Mouse (Mus musculus) T-helper 17 cell (primary cell): ENCODE results near the gene S100a3.

Source experiments
- in situ Hi-C, 2 experiments: fragments of 300-600 bp; cut with MboI, MseI; formaldehyde crosslinking; loops; 1 replicate in 1 of 2; 2 replicates in 1 of 2; pipeline ENCODE4 v1.15.1; 2025; ENCODE audit warnings: high pct_unique_total_duplicates in 2 of 2

The S100a3 gene

DNA sequence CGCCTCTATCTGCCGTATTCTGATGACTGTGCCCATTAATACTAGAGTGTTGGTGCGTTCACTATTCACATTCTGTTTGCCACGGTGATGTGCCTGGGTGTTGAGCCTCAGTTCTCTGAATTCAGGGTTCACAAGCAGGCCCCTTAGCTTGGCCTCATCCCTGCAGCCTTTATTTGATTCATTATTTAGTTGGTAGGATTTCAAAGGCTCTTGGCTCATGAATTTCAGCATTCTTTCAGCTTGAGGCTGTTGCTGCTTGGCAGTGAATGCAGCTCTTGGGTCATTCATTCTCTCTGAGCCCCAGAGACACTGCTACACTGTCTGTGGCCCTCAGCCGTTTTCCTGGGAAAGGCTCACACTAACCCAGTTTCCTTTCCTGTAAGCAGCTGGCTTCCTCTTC, 4.4 kb upstream of the S100a3 start:
- in situ Hi-C loops, result no loop called here

DNA sequence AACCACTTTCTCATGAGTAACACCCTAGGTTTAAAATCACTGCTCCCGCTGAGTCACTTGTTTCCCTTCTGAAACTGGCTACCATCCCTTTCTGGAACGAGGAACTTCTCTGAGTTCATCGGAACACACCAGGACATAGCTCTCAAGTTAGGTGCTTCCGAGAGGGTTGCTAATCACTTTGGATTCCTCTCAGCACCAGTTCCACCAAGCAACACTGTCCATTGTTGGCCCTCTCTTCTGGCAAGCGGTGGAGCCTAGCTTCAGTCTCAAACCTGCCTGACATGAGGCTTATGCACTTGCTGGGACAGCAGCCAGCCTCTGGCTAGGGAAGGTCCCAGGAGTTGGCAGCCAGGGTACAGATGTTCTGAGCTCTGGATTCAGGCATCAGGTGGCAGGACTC, 14.3 kb downstream of the S100a3 start:
- in situ Hi-C loops, result loop anchor here in 1 of 2 experiments (5.0 kb wide), 1 partner anchor 47 kb away; the partner anchor contains the start of gene S100a14

- in situ Hi-C loops, result no loop called here
Observed at GRCm38 (mm10) chr3:90575320-90575719, 14.9 kb downstream of the S100a3 start.

DNA sequence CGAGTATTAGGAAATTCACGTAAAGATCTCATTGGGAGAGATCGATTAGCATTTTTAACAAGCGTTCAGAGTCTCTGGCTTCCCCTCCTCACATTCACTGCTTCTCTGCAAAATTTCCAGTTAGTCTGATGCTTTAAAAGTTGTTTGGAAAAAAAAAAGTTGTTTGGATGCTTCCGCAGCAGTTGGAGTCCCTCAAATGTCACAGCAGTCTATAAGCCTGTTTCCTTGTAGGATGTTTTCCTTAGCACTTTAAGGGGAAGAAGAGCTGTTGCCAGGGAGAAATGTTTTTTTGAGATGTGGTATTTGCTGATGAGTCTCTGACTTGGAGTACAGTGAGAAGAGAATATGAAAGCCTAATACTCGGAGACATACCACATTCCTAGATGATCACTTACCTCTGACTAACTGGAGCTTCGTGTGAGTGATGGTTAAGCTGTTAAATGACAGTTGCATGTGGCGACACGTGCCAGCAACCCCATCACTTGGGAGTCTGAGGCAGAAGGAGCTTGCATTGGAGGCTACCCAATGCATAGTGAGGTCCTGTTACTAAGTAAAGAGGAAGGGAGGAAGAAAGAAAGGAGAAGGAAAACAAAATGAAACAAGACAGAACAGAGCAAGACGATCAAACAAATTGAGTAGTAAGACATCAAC, 16.1 kb downstream of the S100a3 start:
- in situ Hi-C loops, result no loop called here

DNA sequence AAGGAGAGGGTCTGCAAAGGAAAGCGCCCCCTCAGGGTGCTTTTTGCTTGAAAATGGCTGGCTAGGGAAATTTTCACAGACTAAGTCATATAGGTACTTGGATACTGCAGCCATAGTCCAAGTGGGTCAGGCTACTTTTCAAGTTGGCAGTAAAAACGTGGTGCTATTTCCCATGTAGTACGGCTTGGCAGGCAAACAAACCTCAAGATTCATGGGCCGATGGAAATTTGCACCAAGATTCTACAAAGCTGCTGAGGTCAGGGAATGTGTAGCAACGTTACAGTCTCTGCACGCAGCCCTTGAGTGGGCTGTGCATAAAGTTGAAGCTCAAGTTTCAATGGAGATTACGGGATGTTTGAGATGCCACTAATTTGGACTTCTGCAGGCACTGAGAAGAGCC, 19.1 kb downstream of the S100a3 start:
- in situ Hi-C loops, result no loop called here

GRCm38 (mm10) chr3:90581141-90581540, 20.8 kb downstream of the S100a3 start:
- in situ Hi-C loops, result loop anchor here in 1 of 2 experiments (5.0 kb wide), 1 partner anchor 36 kb away; no protein-coding TSS in a partner anchor

GRCm38 (mm10) chr3:90582156-90582555, 21.8 kb downstream of the S100a3 start:
- in situ Hi-C loops, result loop anchor here in 1 of 2 experiments (5.0 kb wide), 1 partner anchor 35 kb away; no protein-coding TSS in a partner anchor

- in situ Hi-C loops, result loop anchor here in 1 of 2 experiments (5.0 kb wide), 1 partner anchor 35 kb away; no protein-coding TSS in a partner anchor
Observed at GRCm38 (mm10) chr3:90582556-90582955, 22.2 kb downstream of the S100a3 start.

- in situ Hi-C loops, result loop anchor here in 1 of 2 experiments (5.0 kb wide), 1 partner anchor 33 kb away; no protein-coding TSS in a partner anchor
Observed at GRCm38 (mm10) chr3:90583893-90584292, 23.5 kb downstream of the S100a3 start.

DNA sequence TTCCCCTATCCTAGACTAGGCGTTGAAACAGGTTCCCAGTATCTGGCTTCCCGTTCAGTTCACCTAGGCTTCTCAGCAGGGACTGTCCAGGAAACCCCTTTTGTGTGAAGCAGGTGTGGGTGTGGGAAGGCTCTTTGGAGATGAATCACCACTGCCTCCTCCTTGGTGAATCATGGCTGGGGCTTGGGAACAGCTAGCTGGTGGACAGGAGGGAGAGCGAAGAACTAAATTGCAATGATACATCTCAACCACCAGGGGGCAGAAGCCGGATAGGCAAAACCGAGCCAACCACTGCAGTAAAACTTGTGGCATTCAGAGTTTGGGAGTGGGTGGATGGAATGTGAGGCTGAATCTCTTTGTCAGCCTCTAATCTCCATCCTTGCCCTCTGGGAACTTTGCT, 25.2 kb downstream of the S100a3 start:
- in situ Hi-C loops, result loop anchor here in 1 of 2 experiments (5.0 kb wide), 1 partner anchor 93 kb away; the partner anchor contains the start of gene Snapin

- in situ Hi-C loops, result loop anchor here in 1 of 2 experiments (5.0 kb wide), 1 partner anchor 94 kb away; the partner anchor contains the start of gene Snapin
Observed at GRCm38 (mm10) chr3:90586016-90586643, 25.8 kb downstream of the S100a3 start.

DNA sequence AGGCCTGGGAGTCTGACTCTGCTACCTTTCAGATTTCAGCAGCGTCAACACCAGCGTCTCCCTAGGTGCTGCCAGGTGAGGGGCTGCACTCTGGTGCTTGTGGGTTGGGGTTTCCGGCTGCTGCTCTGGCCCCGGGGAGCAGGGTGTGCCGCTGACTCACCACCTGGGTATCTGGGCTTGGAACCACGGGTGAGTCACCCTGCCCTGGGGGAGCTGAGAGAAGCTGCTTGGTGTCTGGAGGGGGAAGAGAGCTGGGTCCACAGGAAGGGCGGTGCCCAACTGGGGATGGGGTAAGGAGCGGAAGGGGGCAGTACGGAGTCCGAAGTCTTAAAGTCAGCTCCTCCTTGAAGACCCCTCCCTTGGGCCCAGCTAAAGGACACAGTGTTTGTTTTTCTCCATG, 26.5 kb downstream of the S100a3 start:
- in situ Hi-C loops, result loop anchor here in 1 of 2 experiments (5.0 kb wide), 1 partner anchor 95 kb away; the partner anchor contains the start of gene Snapin

DNA sequence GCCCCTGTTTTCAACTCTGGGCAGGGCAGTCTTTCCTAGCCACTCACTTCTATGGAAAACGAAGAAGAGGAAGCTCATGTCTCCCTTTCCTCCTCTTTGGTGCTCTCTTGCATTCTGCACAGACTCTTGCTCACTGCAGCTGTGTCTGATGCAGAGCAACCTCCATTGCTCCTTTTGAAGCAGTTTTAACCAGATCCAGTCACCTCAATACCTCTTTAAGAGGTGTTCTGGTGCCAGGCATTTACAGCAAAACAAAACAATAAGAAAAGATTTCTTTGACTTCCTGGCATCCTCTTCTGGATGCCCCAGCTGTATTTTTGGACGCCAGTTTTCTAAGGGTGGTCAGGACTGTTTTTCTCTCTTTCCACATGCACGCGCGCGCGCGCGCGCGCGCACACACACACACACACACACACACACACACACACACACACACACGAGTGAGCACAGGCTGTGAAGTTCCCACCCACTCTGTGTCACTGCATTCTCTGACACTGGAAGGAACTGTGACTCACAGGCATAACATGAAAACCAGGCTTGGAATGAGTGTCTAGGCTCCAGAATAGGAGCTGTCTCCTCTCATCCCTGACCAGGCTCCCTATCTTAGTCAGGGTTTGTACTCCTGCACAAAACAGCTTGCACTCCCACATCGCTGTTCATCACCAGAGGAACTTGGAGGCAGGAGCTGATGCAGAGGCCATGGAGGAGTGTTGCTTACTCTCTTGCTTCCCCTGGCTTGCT, 27.2 kb downstream of the S100a3 start:
- in situ Hi-C loops, result loop anchor here in 1 of 2 experiments (5.0 kb wide), 1 partner anchor 95 kb away; the partner anchor contains the start of gene Snapin

- in situ Hi-C loops, result loop anchor here in 1 of 2 experiments (5.0 kb wide), 1 partner anchor 97 kb away; the partner anchor contains the start of gene Snapin
Observed at GRCm38 (mm10) chr3:90589390-90589789, 29.0 kb downstream of the S100a3 start.

DNA sequence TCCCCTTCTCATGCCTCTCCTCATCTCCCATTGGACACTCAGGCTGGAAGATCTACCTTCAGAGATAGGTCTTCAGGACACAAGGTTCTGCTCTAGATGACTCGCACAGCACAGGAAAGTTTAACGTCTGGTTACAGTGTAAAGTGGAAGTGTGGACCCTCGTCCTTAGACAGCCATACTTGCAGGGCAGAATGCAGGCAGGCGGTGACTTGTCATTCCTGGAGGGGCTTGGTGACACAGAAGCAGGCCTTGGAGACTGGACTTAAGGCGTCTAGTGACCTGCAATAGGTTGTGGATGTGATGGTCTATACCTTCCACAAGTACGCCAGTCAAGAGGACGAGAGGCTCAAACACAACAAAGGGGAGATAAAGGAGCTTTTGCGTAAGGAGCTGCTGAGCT, 29.6 kb downstream of the S100a3 start, which contains the start of gene S100a2:
S100a2 (plus strand) TSS at position 301 of the 400 bp plus-strand sequence.
- in situ Hi-C loops, result loop anchor here in 1 of 2 experiments (5.0 kb wide), 1 partner anchor 98 kb away; the partner anchor contains the start of gene Snapin

DNA sequence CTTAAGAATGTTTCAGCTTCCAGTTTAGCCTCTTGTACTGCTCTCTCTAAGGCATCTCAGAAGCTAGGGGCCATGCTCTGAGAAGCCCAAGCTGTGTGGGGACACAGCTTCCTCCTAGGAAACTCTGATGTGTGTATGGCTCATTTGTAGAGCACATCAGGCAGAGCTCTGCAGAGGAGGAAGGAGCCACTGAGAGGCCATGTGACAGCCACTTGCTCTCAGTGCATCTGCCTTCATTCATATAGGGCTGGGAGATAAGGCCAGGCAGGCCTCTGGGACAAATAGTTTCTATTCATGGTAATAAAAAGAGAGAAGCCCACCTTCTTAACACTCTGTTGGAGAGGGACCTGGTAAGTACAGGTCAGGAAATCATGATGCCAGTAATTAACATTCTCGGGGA, 34.1 kb downstream of the S100a3 start:
- in situ Hi-C loops, result no loop called here

GRCm38 (mm10) chr3:90595556-90595955, 35.2 kb downstream of the S100a3 start:
- in situ Hi-C loops, result no loop called here

- in situ Hi-C loops, result no loop called here
Observed at GRCm38 (mm10) chr3:90596810-90597209, 36.4 kb downstream of the S100a3 start.

DNA sequence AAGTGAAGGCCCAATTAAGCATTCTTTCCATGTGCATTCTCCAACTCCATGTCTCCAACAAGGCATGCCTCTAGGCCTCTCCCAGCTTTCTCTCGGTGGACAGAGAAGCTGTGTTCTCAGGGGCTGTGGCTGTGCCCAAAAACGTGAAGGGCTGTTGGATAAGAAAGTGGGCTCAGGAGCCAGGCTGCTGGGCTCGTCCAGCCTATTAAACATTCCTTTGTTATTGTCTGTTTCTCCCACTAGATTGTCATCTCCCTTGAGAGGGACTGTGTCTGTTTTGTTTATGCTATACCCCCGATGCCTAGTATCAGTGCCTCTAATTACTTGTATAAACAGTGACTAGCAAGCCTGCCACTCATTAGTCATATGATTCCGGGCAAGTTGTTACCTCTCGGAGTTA, 37.4 kb downstream of the S100a3 start:
- in situ Hi-C loops, result no loop called here

DNA sequence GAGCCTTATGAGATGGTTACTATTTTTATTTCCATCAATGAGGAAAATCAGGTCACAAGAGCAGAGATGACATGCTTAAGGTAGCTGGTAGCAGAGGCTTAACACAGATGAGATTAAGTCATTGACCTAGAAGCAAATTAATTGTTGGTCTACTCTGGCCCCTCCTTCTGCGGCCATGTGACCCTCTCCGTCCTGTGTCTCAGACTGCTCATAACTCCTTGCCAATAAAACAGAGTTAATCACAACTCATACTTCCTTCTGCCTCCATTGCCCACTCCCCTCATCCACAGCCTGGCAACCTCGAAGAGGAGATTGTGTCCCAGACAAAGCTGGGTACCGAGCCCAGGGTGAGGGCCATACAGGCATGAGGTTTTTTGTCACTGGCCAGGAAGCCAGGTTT, 37.8 kb downstream of the S100a3 start:
- in situ Hi-C loops, result no loop called here

DNA sequence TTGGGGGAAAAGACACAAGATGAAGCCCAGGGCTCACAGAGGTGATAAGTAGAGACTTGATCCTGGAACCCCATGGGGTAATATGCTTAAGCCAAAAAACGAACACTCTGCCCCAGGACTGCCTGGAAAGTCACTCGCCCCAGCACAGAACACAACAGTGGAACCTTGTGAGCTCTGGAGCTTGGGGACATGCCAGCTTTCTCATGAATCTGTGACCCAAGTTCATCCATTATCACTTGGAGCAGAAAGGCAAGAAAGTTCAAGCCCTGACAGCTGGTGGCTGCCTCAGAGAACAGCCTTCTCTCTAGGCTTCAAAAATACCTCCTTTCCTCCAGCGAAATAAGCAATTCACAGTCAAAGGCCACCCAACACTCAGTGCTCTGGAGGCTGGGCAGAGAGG, 39.0 kb downstream of the S100a3 start:
- in situ Hi-C loops, result no loop called here
